Mouse (Mus musculus) MEL (cell line): Measurements from ENCODE around the gene Thada. TPM values are rescaled to one million over a fixed set of nuclear protein-coding genes. Genes with fewer than 3 reads are reported as not detected.

ENCODE experiments used
- DNase-seq: peaks from one replicate; pipeline ENCODE4 v3.0.0; 2011; ENCODE audit warnings: low read depth, low spot score
- H3K27ac ChIP-seq: 2 replicates; pipeline ENCODE4 v1.5.1; 2012; ENCODE audit warnings: low read depth, mild to moderate bottlenecking, control low read depth, low read length, moderate library complexity; ENCODE audit not compliant: control insufficient read depth
- H3K27me3 ChIP-seq, 2 experiments: fragments of 150-350 bp in 1 of 2; sonication (generic) in 1 of 2; 2 replicates each; pipeline ENCODE4 v1.6.1; 2012; ENCODE audit warnings: low read length in 2 of 2, mild to moderate bottlenecking in 2 of 2, improper control_type of control experiment in 1 of 2, moderate library complexity in 1 of 2; ENCODE audit not compliant: insufficient read depth in 2 of 2, control insufficient read depth in 1 of 2
- H3K36me3 ChIP-seq, 2 experiments: 2 replicates each; pipeline ENCODE4 v1.6.1; 2012 to 2014; ENCODE audit warnings: low read length in 2 of 2, improper control_type of control experiment in 1 of 2, inconsistent platforms in 1 of 2, mild to moderate bottlenecking in 1 of 2; ENCODE audit not compliant: insufficient read depth in 2 of 2, control insufficient read depth in 1 of 2
- H3K4me1 ChIP-seq, 2 experiments: fragments of 150-350 bp in 1 of 2; sonication (generic) in 1 of 2; 2 replicates each; pipeline ENCODE4 v1.6.1; 2012; ENCODE audit warnings: low read length in 2 of 2, improper control_type of control experiment in 1 of 2, mild to moderate bottlenecking in 1 of 2; ENCODE audit not compliant: insufficient read depth in 2 of 2, control insufficient read depth in 1 of 2
- H3K4me3 ChIP-seq, 2 experiments: fragments of 150-350 bp in 1 of 2; sonication (generic) in 1 of 2; 2 replicates each; pipeline ENCODE4 v1.5.1; 2012; ENCODE audit warnings: low read depth in 2 of 2, low read length in 2 of 2, mild to moderate bottlenecking in 2 of 2, moderate library complexity in 2 of 2, control low read depth in 1 of 2, improper control_type of control experiment in 1 of 2; ENCODE audit not compliant: control insufficient read depth in 1 of 2, insufficient read depth in 1 of 2
- H3K79me2 ChIP-seq: 2 replicates; pipeline ENCODE4 v1.6.1; 2012; ENCODE audit warnings: mild to moderate bottlenecking, low read length, moderate library complexity; ENCODE audit not compliant: control insufficient read depth, poor library complexity, insufficient read depth
- H3K9ac ChIP-seq: 2 replicates; pipeline ENCODE4 v1.6.1; 2012; ENCODE audit warnings: low read depth, mild to moderate bottlenecking, control low read depth, low read length, moderate library complexity; ENCODE audit not compliant: control insufficient read depth, poor library complexity, severe bottlenecking
- H3K9me3 ChIP-seq: fragments of 150-350 bp; sonication (generic); replicated peaks from 2 replicates; pipeline ENCODE4 v1.6.1; 2012; ENCODE audit warnings: mild to moderate bottlenecking, low read length, improper control_type of control experiment, moderate library complexity; ENCODE audit not compliant: insufficient read depth
- CHD1 ChIP-seq: IDR thresholded peaks from 2 replicates; pipeline ENCODE4 v1.6.1; 2012; ENCODE audit warnings: low read depth, mild to moderate bottlenecking, inconsistent platforms, low read length, improper control_type of control experiment
- CTCF ChIP-seq, 3 experiments: IDR thresholded peaks in 2 of 3; conservative IDR thresholded peaks in 1 of 3; 2 replicates each; pipeline ENCODE4 v1.5.1; 2011 to 2012; ENCODE audit warnings: low read length in 3 of 3, low read depth in 2 of 3, mild to moderate bottlenecking in 2 of 3, improper control_type of control experiment in 1 of 3, inconsistent platforms in 1 of 3, mixed read lengths in 1 of 3, moderate library complexity in 1 of 3; ENCODE audit not compliant: control insufficient read depth in 1 of 3, insufficient read depth in 1 of 3, poor library complexity in 1 of 3, severe bottlenecking in 1 of 3
- ELF1 ChIP-seq: IDR thresholded peaks from 2 replicates; pipeline ENCODE4 v1.6.1; 2014; ENCODE audit warnings: low read depth, mild to moderate bottlenecking, inconsistent platforms, low read length, improper control_type of control experiment, moderate library complexity
- EP300 ChIP-seq, 2 experiments: IDR thresholded peaks; 2 replicates each; pipeline ENCODE4 v1.6.1; 2011; ENCODE audit warnings: improper control_type of control experiment in 2 of 2, low read length in 2 of 2, low read depth in 1 of 2, mild to moderate bottlenecking in 1 of 2
- HCFC1 ChIP-seq: IDR thresholded peaks from 2 replicates; pipeline ENCODE4 v1.6.1; 2012; ENCODE audit warnings: low read depth, mild to moderate bottlenecking, inconsistent platforms, low read length, improper control_type of control experiment, moderate library complexity
- JUND ChIP-seq: IDR thresholded peaks from 2 replicates; pipeline ENCODE4 v1.6.1; 2011; ENCODE audit warnings: low read depth, mild to moderate bottlenecking, improper control_type of control experiment, low read length
- MAFK ChIP-seq: IDR thresholded peaks from 2 replicates; pipeline ENCODE4 v1.6.1; 2011; ENCODE audit warnings: low read depth, mild to moderate bottlenecking, low read length, improper control_type of control experiment, borderline replicate concordance
- MAX ChIP-seq: IDR thresholded peaks from 2 replicates; pipeline ENCODE4 v1.6.1; 2011; ENCODE audit warnings: low read length, improper control_type of control experiment
- MAZ ChIP-seq: IDR thresholded peaks from 2 replicates; pipeline ENCODE4 v1.6.1; 2012; ENCODE audit warnings: low read depth, mild to moderate bottlenecking, inconsistent platforms, low read length, improper control_type of control experiment
- MXI1 ChIP-seq: IDR thresholded peaks from 2 replicates; pipeline ENCODE4 v1.6.1; 2011; ENCODE audit warnings: mild to moderate bottlenecking, low read depth, low read length, improper control_type of control experiment
- MYB ChIP-seq: IDR thresholded peaks from 2 replicates; pipeline ENCODE4 v1.6.1; 2011; ENCODE audit warnings: mild to moderate bottlenecking, low read depth, low read length, improper control_type of control experiment
- MYC ChIP-seq: IDR thresholded peaks from 2 replicates; pipeline ENCODE4 v1.6.1; 2011; ENCODE audit warnings: low read depth, mild to moderate bottlenecking, low read length, improper control_type of control experiment, moderate library complexity
- NELFE ChIP-seq: IDR thresholded peaks from 2 replicates; pipeline ENCODE4 v1.6.1; 2011; ENCODE audit warnings: low read depth, low read length, improper control_type of control experiment
- POLR2AphosphoS2 ChIP-seq: IDR thresholded peaks from 2 replicates; pipeline ENCODE4 v1.6.1; 2011; ENCODE audit warnings: low read length, improper control_type of control experiment
- POLR2AphosphoS5 ChIP-seq: IDR thresholded peaks from 2 replicates; pipeline ENCODE4 v1.6.1; 2012; ENCODE audit warnings: low read depth, borderline replicate concordance, mild to moderate bottlenecking, inconsistent platforms, low read length, moderate library complexity, mixed read lengths
- SMC3 ChIP-seq: IDR thresholded peaks from 2 replicates; pipeline ENCODE4 v1.6.1; 2011; ENCODE audit warnings: low read depth, low read length, improper control_type of control experiment
- TBP ChIP-seq: IDR thresholded peaks from 2 replicates; pipeline ENCODE4 v1.8.0; 2011; ENCODE audit warnings: low read depth, low read length, improper control_type of control experiment
- TCF12 ChIP-seq: IDR thresholded peaks from 2 replicates; pipeline ENCODE4 v1.6.1; 2014; ENCODE audit warnings: low read depth, mild to moderate bottlenecking, inconsistent platforms, low read length, improper control_type of control experiment, moderate library complexity
- ZKSCAN1 ChIP-seq: IDR thresholded peaks from 2 replicates; pipeline ENCODE4 v1.6.1; 2012; ENCODE audit warnings: low read depth, mild to moderate bottlenecking, inconsistent platforms, low read length, improper control_type of control experiment, moderate library complexity
- polyA plus RNA-seq, 2 experiments: library from polyadenylated mRNA; stranded (reverse) in 1 of 2; unstranded in 1 of 2; fragments of >175 nt in 1 of 2; fragments of >200 nt in 1 of 2; gene quantifications; 2 replicates each; pipeline versions ENCODE4 v1.2.1 to v1.2.4; 2012; ENCODE audit warnings: low replicate concordance in 2 of 2, low read depth in 1 of 2; ENCODE audit not compliant: insufficient read length in 2 of 2, insufficient read depth in 1 of 2, missing spikeins in 1 of 2
- total RNA-seq: library from RNA; depleted of rRNA; stranded (reverse); fragments of 300-350 nt; gene quantifications from 2 replicates; pipeline ENCODE4 v1.2.3, GENCODE M21; 2012

Thada gene
- total and polyA plus RNA-seq, 3 experiments = 19.8 to 20.6 TPM; not detected in 1

- no peak for DNase-seq
- TF ChIP-seq ELF1 = no peak
- no peak for TF ChIP-seq MXI1
- no peak for TF ChIP-seq TBP
- TF ChIP-seq MAFK = no peak
- no peak for TF ChIP-seq MYB
- no peak for TF ChIP-seq TCF12
- TF ChIP-seq POLR2AphosphoS5 = no peak
- no peak for TF ChIP-seq MYC
- TF ChIP-seq CTCF (IDR thresholded peaks at IDR 0.05 in 2 of 3, conservative IDR thresholded peaks at IDR 0.05 in 1 of 3; ENCODE audit: control insufficient read depth in 1 of 3, insufficient read depth in 1 of 3, low read depth in 2 of 3, low read length in 3 of 3, poor library complexity in 1 of 3, severe bottlenecking in 1 of 3) = no peak
- TF ChIP-seq EP300 (IDR thresholded peaks at IDR 0.05; ENCODE audit: low read depth in 1 of 2, low read length in 2 of 2) = no peak
- no peak for TF ChIP-seq POLR2AphosphoS2
- TF ChIP-seq SMC3 = no peak
- TF ChIP-seq CHD1 = no peak
- no peak for TF ChIP-seq JUND
- TF ChIP-seq MAX = no peak
- no peak for TF ChIP-seq HCFC1
- no peak for TF ChIP-seq ZKSCAN1
- TF ChIP-seq NELFE = no peak
- Histone ChIP-seq H3K9ac (no peak overlapping the region), H3K4me1 (no peaks in the 10 kb centered on the region), H3K9me3 (no peaks in the 10 kb centered on the region), H3K27ac (no peak overlapping the region), H3K27me3 (peaks cover 2 to 7% of the 10 kb centered on the region in 2 experiments; a peak in 3 of 4 replicates), H3K79me2 (no peaks in the 10 kb centered on the region), H3K36me3 (no peaks in the 10 kb centered on the region), H3K4me3 (no peak overlapping the region)
Observed at GRCm38 (mm10) chr17:84477176-84477575, 11.2 kb upstream of the Thada start.

GRCm38 (mm10) chr17:84474312-84474711 lies 8.3 kb upstream of the Thada start:
- H3K27me3 ChIP-seq = peaks cover 2 to 7% of the 10 kb centered on the region in 2 experiments; a peak in 3 of 4 replicates
- no peak overlapping the region for H3K27ac ChIP-seq
- no peak overlapping the region for H3K9ac ChIP-seq
- no peak for TF ChIP-seq POLR2AphosphoS5
- no peak for TF ChIP-seq MXI1
- peak in 1 of 3 experiments; percentile 3; a peak in 1 of 6 replicates for TF ChIP-seq CTCF (IDR thresholded peaks at IDR 0.05 in 2 of 3, conservative IDR thresholded peaks at IDR 0.05 in 1 of 3; ENCODE audit: control insufficient read depth in 1 of 3, insufficient read depth in 1 of 3, low read depth in 2 of 3, low read length in 3 of 3, poor library complexity in 1 of 3, severe bottlenecking in 1 of 3)
- TF ChIP-seq MAZ = no peak
- TF ChIP-seq, all 39 proteins: peak for 1
- H3K79me2 ChIP-seq = no peaks in the 10 kb centered on the region
- DNase-seq = no peak
- H3K9me3 ChIP-seq = no peaks in the 10 kb centered on the region
- H3K36me3 ChIP-seq = no peaks in the 10 kb centered on the region
- H3K4me1 ChIP-seq = no peaks in the 10 kb centered on the region
- no peak overlapping the region for H3K4me3 ChIP-seq
